Mouse (Mus musculus): Measurements from ENCODE around the gene Arhgap29. TPM values are rescaled to one million over a fixed set of nuclear protein-coding genes. Genes with fewer than 3 reads are reported as not detected.
A peak's percentile ranks its signal among the peaks of the same experiment; 100 is the strongest.

Gene Arhgap29
- total and polyA plus RNA-seq, 2 experiments = 16.4 to 60.5 TPM

GRCm38 (mm10) chr3:121950139-121950538, 2.2 kb upstream of the Arhgap29 start:
- no peaks in the 10 kb centered on the region for H3K36me3 ChIP-seq (ENCODE audit: control insufficient read depth, insufficient read depth, low read length)
- H3K9ac ChIP-seq (ENCODE audit: low read depth, low read length) = no peak overlapping the region
- H3K4me1 ChIP-seq (ENCODE audit: control insufficient read depth, insufficient read depth, low read length) = peaks cover 11% of the 10 kb centered on the region; the same call in 1 of the 2 replicates
- no peak overlapping the region for H3K4me3 ChIP-seq (ENCODE audit: insufficient read depth, low read depth, low read length)
- no peak for TF ChIP-seq CTCF (IDR thresholded peaks at IDR 0.05; ENCODE audit: low read depth, low read length)
- TF ChIP-seq POLR2A (IDR thresholded peaks at IDR 0.05; ENCODE audit: extremely low read depth, insufficient read depth, low read length) = no peak
- no peak for DNase-seq (ENCODE audit: extremely low read depth, low read depth, low spot score)
- H3K79me2 ChIP-seq (ENCODE audit: control insufficient read depth, insufficient read depth, low read length) = no peaks in the 10 kb centered on the region
- WGBS = 76% methylated on average over 6 of the region's 6 CpGs
- H3K27ac ChIP-seq (replicated peaks; ENCODE audit: insufficient read depth, low read depth, low read length) = no peak overlapping the region
- no peaks in the 10 kb centered on the region for H3K27me3 ChIP-seq (ENCODE audit: control insufficient read depth, insufficient read depth, low read length)

GRCm38 (mm10) chr3:121951116-121951515, 1.2 kb upstream of the Arhgap29 start:
- Histone ChIP-seq H3K27me3 (ENCODE audit: control insufficient read depth, insufficient read depth, low read length) (no peaks in the 10 kb centered on the region), H3K4me3 (ENCODE audit: insufficient read depth, low read depth, low read length) (no peak overlapping the region), H3K4me1 (ENCODE audit: control insufficient read depth, insufficient read depth, low read length) (peaks cover 7% of the 10 kb centered on the region; the same call in 1 of the 2 replicates), H3K27ac (replicated peaks; ENCODE audit: insufficient read depth, low read depth, low read length) (no peak overlapping the region), H3K9ac (ENCODE audit: low read depth, low read length) (no peak overlapping the region), H3K36me3 (ENCODE audit: control insufficient read depth, insufficient read depth, low read length) (no peaks in the 10 kb centered on the region), H3K79me2 (ENCODE audit: control insufficient read depth, insufficient read depth, low read length) (peaks cover 5% of the 10 kb centered on the region; the same call in 1 of the 2 replicates)
- TF ChIP-seq POLR2A (IDR thresholded peaks at IDR 0.05; ENCODE audit: extremely low read depth, insufficient read depth, low read length) = no peak
- TF ChIP-seq CTCF (IDR thresholded peaks at IDR 0.05; ENCODE audit: low read depth, low read length) = no peak
- DNase-seq (ENCODE audit: extremely low read depth, low read depth, low spot score) = no peak
- 72% methylated on average over 2 of the region's 2 CpGs for WGBS

DNA sequence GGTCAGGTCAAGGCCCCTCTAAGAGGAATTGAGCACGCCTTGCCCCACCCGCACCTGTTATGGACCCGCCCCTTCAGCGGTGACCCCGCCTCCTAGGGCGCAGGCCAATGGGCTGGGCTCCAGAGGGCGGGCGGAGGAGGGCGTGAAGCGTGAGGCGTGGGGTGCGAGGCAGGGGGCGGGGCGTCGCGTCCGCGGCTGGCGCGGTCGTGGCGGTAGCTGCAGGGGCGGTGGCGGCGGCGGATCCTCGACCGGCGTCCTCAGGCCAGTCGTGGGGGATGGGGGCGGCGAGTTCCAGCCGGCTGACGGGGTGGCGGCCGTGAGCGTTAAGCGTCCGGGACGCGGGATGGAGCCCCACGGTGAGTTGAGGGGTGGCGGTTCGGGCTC, 700 bp downstream of the Arhgap29 start:
- no peaks in the 10 kb centered on the region for H3K36me3 ChIP-seq (ENCODE audit: control insufficient read depth, insufficient read depth, low read length)
- H3K27me3 ChIP-seq (ENCODE audit: control insufficient read depth, insufficient read depth, low read length) = no peaks in the 10 kb centered on the region
- peak; percentile 66; the same call in 1 of the 2 replicates for TF ChIP-seq POLR2A (IDR thresholded peaks at IDR 0.05; ENCODE audit: extremely low read depth, insufficient read depth, low read length)
- no peak for TF ChIP-seq CTCF (IDR thresholded peaks at IDR 0.05; ENCODE audit: low read depth, low read length)
- H3K79me2 ChIP-seq (ENCODE audit: control insufficient read depth, insufficient read depth, low read length) = peaks cover 8% of the 10 kb centered on the region; the same call in 1 of the 2 replicates
- peak overlapping the region; percentile 94 for H3K4me3 ChIP-seq (ENCODE audit: insufficient read depth, low read depth, low read length)
- H3K4me1 ChIP-seq (ENCODE audit: control insufficient read depth, insufficient read depth, low read length) = peaks cover 4% of the 10 kb centered on the region; the same call in 1 of the 2 replicates
- peak overlapping the region; percentile 79 for H3K27ac ChIP-seq (replicated peaks; ENCODE audit: insufficient read depth, low read depth, low read length)
- under 1% methylated on average over 33 of the region's 44 CpGs for WGBS
- DNase-seq (ENCODE audit: extremely low read depth, low read depth, low spot score) = peak; percentile 61
- peak overlapping the region; percentile 96 for H3K9ac ChIP-seq (ENCODE audit: low read depth, low read length)

DNA sequence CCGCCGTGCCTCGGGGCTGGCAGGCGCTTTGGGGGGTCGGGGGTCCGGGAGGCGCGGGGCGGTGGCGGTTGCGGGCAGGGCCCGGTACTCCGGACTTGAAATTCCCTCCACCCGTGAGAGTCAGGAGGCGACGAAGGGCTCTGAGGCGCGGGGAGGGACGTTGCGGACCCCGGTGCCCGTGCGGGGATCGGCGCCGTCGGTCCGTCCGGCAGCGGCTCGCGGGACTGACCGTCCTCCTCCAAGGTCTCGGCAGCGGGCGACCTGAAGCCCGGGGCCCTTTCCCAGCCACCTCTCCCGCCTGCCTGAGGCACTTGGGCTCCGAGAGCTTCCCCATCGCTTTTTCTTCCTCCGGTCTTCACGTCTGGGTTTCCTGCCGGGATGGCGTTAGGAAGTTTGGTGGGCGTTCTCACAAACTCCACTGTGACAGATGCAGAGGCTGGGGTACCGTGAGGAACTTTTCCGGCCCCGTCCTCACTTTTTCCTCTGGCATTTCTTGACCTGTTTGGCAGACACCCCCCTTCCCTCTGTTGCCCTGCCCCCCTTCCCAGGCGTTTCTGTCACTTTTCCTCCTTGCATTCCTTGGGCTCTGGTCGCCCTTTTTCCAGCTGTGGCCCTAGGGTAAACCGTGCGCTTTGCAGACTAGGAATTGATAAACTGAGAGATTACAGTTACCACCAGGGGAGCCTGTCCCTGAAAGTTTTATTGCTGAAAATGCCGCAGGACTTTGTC, 1.3 kb downstream of the Arhgap29 start:
- no peaks in the 10 kb centered on the region for H3K27me3 ChIP-seq (ENCODE audit: control insufficient read depth, insufficient read depth, low read length)
- H3K36me3 ChIP-seq (ENCODE audit: control insufficient read depth, insufficient read depth, low read length) = no peaks in the 10 kb centered on the region
- peak overlapping the region; percentile 94 for H3K4me3 ChIP-seq (ENCODE audit: insufficient read depth, low read depth, low read length)
- peak; percentile 55 for DNase-seq (ENCODE audit: extremely low read depth, low read depth, low spot score)
- H3K79me2 ChIP-seq (ENCODE audit: control insufficient read depth, insufficient read depth, low read length) = peaks cover 10% of the 10 kb centered on the region; the same call in 1 of the 2 replicates
- TF ChIP-seq POLR2A (IDR thresholded peaks at IDR 0.05; ENCODE audit: extremely low read depth, insufficient read depth, low read length) = no peak
- H3K27ac ChIP-seq (replicated peaks; ENCODE audit: insufficient read depth, low read depth, low read length) = peak overlapping the region; percentile 79
- under 1% methylated on average over 53 of the region's 53 CpGs for WGBS
- H3K4me1 ChIP-seq (ENCODE audit: control insufficient read depth, insufficient read depth, low read length) = peaks cover 4% of the 10 kb centered on the region; the same call in 1 of the 2 replicates
- peak overlapping the region; percentile 96 for H3K9ac ChIP-seq (ENCODE audit: low read depth, low read length)

- H3K9ac ChIP-seq (ENCODE audit: low read depth, low read length) = no peak overlapping the region
- H3K36me3 ChIP-seq (ENCODE audit: control insufficient read depth, insufficient read depth, low read length) = no peaks in the 10 kb centered on the region
- no peaks in the 10 kb centered on the region for H3K27me3 ChIP-seq (ENCODE audit: control insufficient read depth, insufficient read depth, low read length)
- H3K79me2 ChIP-seq (ENCODE audit: control insufficient read depth, insufficient read depth, low read length) = peaks cover 13% of the 10 kb centered on the region; the same call in 1 of the 2 replicates
- peak overlapping the region; percentile 94; the same call in 1 of the 2 replicates for H3K4me3 ChIP-seq (ENCODE audit: insufficient read depth, low read depth, low read length)
- 17% methylated on average over 2 of the region's 2 CpGs for WGBS
- peak overlapping the region; percentile 29; the same call in 1 of the 2 replicates for H3K27ac ChIP-seq (replicated peaks; ENCODE audit: insufficient read depth, low read depth, low read length)
- TF ChIP-seq CTCF (IDR thresholded peaks at IDR 0.05; ENCODE audit: low read depth, low read length) (no peak), POLR2A (IDR thresholded peaks at IDR 0.05; ENCODE audit: extremely low read depth, insufficient read depth, low read length) (no peak)
- H3K4me1 ChIP-seq (ENCODE audit: control insufficient read depth, insufficient read depth, low read length) = peaks cover 4% of the 10 kb centered on the region; the same call in 1 of the 2 replicates
- DNase-seq (ENCODE audit: extremely low read depth, low read depth, low spot score) = peak; percentile 26
Measured at GRCm38 (mm10) chr3:121954421-121954820, 2.1 kb downstream of the Arhgap29 start.

GRCm38 (mm10) chr3:121955527-121955926, 3.2 kb downstream of the Arhgap29 start:
- Histone ChIP-seq H3K4me3 (ENCODE audit: insufficient read depth, low read depth, low read length) (no peak overlapping the region), H3K79me2 (ENCODE audit: control insufficient read depth, insufficient read depth, low read length) (peaks cover 13% of the 10 kb centered on the region; the same call in 1 of the 2 replicates), H3K36me3 (ENCODE audit: control insufficient read depth, insufficient read depth, low read length) (no peaks in the 10 kb centered on the region), H3K27ac (replicated peaks; ENCODE audit: insufficient read depth, low read depth, low read length) (no peak overlapping the region), H3K4me1 (ENCODE audit: control insufficient read depth, insufficient read depth, low read length) (peaks cover 4% of the 10 kb centered on the region; the same call in 1 of the 2 replicates), H3K9ac (ENCODE audit: low read depth, low read length) (no peak overlapping the region), H3K27me3 (ENCODE audit: control insufficient read depth, insufficient read depth, low read length) (no peaks in the 10 kb centered on the region)
- no peak for DNase-seq (ENCODE audit: extremely low read depth, low read depth, low spot score)
- WGBS = 94% methylated on average over 4 of the region's 4 CpGs
- TF ChIP-seq POLR2A (IDR thresholded peaks at IDR 0.05; ENCODE audit: extremely low read depth, insufficient read depth, low read length) (no peak), CTCF (IDR thresholded peaks at IDR 0.05; ENCODE audit: low read depth, low read length) (no peak)
